Mouse (Mus musculus) left cerebral cortex, postnatal 10 days (tissue): ENCODE measurements around the gene Upp2. TPM values are rescaled to one million over a fixed set of nuclear protein-coding genes. Genes with fewer than 3 reads are reported as not detected.

Source experiments
- DNase-seq, 2 experiments: peaks; one replicate each; pipeline ENCODE4 v3.0.0; 2021 to 2022; ENCODE audit warnings: low spot score in 2 of 2, mixed read lengths in 1 of 2; ENCODE audit errors: extremely low spot score in 1 of 2
- intact Hi-C: fragments of 180-260 bp; cut with DNase I; formaldehyde crosslinking; loops from one replicate; pipeline ENCODE4 v1.15.1; 2025
- total RNA-seq, 2 experiments: library from RNA; stranded (reverse); gene quantifications; 2 replicates each; pipeline ENCODE4 v1.2.3; 2021

Upp2 gene
- total RNA-seq, 2 experiments from 2014 or later = 16.6 TPM

DNA sequence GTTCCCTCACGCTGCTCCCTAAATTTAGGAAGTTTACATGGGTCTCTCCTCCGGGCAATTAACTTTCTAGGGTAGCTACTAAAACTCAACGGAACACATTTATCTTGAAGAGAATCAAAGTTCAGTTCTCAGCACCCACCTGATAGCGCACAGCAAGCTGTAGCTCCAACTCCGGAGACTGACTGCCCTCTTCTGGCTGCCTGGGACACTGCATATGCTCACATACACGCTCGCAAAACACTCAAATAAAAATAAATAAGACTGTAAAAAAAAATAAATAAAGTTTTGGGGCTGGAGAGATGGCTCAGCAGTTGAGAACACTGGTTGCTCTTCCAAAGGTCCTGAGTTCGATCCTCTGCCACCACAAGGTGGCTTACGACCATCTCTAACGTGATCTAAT is 90.8 kb downstream of the Upp2 start:
- DNase-seq = no peak
- intact Hi-C loops = no loop called here

DNA sequence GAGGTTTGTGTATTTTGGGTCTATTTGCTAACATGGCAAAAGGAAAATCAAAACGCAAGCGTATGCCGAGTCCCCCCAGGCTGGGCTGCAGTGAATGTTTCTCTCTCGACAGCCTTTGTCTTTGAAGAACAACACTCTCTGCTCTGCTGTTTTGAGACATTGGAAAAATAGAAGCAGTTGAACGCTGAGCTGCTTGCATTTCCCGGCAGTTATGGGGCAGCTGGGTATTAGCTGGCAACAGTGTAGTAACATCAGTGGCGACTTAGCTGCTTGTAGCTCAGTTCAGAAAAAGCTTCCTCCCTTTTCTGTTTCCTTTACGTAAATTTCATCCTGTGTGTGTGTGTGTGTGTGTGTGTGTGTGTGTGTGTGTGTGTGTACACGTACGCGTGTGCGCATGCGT is 93.5 kb downstream of the Upp2 start:
- intact Hi-C loops = no loop called here
- no peak for DNase-seq

DNA sequence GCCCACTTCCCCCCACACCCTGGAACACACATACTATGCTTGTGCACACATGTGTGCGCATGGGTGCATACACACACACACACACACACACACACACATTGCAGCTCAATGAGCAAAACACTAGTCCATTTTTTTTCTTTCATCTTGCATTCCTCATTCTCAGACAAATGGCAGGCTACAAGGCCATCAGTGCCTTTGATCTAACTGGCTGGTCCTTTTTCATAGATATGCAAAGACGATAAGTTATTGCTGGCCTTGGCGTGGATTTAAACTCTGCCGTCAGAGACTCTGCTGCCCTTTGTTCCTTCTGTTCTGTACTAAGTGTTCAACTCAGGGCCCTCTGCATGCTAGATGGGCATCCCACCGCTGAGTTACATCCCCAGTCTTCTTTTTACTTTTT is 94.0 kb downstream of the Upp2 start:
- DNase-seq = no peak
- intact Hi-C loops = no loop called here

DNA sequence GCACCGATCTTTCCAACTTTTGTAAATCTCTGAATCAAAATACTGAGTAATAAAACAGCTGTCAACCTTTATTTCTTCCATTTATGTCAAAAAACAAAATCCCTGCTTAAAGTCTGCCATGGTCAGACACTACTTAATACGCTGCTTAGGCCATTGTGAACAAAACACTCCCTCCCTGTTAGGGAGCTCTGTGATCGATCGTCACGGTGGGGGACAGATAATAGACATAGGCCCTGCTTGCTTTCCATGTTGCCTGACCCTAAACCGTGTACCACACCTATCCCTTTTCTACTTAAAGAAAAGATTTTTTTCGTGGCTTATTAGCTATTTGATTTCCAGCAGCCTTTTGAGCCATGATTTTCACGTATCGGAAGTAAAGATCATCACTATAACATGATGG is 95.6 kb downstream of the Upp2 start:
- intact Hi-C loops = no loop called here
- no peak for DNase-seq

DNA sequence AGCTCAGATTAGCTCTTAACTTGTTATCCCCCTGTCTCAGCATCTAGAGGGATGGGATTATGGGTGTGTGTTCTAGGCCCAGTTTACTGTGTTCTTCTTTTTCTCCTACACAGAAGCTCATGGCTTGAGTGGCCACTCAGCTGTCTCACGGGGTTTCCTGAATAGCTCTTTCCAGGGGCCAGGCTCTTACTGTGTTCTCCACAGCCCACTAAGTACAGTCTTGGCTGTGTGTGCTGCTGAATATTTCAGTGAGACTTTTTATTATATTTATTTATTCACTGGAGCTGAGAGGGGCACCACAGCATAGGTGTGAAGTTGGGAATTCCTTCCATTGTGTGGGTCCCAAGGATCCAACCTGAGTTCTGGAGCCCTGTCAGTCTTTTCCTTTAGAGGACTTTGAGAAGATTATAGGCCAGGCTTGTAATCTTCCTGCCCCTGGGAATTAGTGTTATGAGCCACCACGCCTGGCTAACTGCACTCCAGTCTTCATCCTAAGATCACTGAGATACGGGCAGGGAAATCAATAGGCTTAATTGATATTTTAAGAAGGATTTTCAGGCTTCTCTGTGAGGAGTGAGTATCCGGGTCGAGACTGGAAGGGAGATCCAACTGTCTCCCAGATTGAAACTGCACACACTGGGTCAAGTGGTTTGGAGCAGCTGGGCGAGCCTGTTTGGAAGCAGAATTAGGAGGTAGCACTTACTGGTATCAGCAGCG is 96.5 kb downstream of the Upp2 start:
- no peak for DNase-seq
- intact Hi-C loops = no loop called here

DNA sequence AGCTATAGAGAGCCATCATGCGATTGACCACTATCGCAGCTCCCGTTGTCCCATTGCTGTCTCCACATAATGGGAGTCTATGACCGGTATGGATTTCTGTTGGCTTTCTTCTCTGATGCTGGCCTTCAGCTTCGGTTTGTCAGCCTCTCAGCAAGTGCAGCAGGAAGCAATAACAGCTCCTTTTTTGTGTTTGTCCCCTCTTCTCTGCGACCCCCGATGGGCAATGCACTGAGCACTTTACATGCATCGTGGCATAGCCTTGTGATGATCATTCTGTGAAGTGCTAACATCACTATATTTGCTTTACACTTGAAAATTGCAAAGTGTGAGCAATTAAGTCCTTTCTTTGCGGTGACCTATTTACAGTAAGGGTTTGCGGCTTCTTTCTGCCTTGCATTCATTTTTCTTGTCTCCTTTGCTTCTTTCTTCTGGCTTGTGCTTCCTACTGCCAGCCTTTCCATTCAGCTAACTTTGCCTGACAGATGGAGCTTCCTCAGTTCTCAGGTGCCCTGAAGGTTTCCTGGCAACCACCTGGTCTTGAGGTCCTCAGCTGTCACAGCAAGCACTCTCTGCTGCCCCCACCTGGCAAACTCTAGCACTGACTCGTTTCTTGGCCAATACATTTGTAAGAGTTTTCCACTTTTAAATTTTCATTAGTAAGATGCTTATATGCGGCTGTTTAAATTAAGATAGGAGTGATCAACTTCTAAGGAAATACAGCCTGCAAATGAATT is 98.2 kb downstream of the Upp2 start:
- intact Hi-C loops = loop anchor here (5.0 kb wide), 2 partner anchors 98 to 468 kb away; partner anchors contain the start of genes Acvr1, Cytip and Upp2
- peak; percentile 67 to 75 for DNase-seq

DNA sequence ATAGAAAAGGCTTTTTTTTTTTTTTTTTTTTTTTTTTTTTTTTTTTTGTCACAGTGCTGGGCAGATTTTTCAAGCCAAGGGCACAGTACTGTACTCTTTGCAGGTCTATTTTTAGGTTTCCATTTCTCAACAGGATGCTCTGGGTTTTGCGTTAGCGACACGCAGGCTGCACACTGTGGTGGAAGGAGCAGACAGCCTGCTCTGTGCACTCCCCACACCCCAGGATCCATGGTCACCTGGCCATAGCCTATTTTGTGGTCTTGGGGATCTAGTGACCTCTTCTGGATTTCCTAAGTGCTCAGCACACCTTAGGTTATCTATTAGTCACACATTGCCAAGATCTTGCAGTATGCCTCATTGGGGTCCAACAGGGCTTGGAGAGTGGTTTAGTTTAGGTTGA is 100.2 kb downstream of the Upp2 start:
- intact Hi-C loops = loop anchor here (1.0 to 5.0 kb wide), 4 partner anchors 100 to 638 kb away; partner anchors contain the start of genes Acvr1, Cytip and Upp2
- DNase-seq = no peak

DNA sequence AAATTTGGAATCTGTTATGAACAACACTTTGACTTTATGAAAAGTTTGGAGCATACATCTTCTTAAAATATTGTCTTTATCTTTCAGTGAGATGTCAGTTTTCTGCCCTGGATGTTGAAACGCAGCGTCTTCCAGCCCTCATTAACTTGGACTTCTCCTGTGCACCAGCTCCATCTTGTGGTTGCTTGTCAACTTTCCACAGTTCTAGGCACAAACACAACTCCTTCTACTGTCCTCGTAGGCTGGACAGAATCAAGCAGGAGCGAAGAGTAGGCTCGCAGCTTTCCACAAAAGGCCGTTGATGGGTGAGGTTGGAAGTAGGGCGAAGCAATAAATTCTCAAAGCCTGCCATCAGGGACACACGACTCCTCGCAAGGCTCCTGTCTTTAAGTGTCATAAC is 100.9 kb downstream of the Upp2 start:
- DNase-seq = peak; percentile 57 to 73
- intact Hi-C loops = loop anchor here (1.0 to 5.0 kb wide), 4 partner anchors 101 to 639 kb away; partner anchors contain the start of genes Acvr1, Cytip and Upp2

DNA sequence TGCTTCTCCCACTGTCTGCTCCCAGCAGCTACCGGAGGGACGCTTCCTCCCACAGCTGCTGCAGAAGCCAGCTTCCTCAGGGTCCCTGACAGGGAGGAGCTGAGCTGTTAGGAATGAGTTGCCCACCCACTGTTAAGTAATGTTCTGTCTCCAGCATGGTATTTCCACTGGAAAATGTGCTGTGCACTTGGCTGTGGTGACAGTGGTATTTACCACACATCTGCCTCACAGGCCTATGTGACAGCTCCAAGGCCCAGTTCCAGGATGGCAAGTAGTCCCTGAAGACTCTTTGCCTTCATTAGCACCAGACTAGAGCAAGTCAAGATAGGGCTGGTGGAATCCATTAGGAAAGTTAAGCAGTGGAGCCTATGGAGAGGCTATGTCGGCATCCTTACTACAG is 102.0 kb downstream of the Upp2 start:
- intact Hi-C loops = loop anchor here (5.0 kb wide), 2 partner anchors 102 to 472 kb away; partner anchors contain the start of genes Acvr1, Cytip and Upp2
- DNase-seq = no peak

DNA sequence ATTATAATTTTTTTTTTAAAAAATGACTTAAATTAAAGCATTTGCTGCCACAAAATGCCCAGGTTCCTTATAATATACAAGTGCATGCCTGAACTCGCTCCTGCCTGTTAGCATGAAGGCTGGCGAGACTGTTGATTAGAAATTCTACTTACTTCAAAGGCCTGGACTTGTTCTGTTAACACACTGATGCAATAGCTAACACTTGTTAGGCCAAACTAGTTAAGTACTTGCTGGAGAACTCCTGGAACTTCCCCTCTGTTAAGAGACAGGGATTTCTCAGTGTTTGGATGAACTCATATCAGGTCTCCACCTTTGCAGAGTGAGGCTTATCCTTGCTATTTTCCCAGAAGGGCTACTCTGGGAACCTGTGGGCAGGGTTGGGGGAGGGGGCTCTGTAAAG is 105.4 kb downstream of the Upp2 start:
- no peak for DNase-seq
- intact Hi-C loops = no loop called here

DNA sequence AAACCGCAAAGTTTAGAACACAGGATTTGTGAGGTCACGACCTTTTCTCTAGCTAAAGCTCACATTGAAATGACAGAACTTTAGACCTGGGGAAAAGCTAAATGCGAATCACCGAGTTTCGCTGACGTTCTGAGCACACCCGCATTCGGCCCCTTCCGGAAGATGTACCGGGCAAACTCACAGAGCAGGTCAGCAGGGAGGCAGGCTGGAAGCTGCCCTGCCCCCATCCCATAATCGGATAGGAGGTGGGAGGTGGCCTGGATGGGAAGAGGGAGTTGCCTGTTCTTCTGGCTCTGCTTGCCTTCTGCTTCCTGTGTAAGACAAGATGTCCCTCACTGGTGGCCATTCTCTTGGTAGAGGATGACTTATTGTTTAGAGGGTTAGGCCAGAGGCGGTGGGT is 112.9 kb downstream of the Upp2 start:
- intact Hi-C loops = loop anchor here (5.0 kb wide), 1 partner anchor 757 kb away; no protein-coding TSS in a partner anchor
- DNase-seq = peak in 1 of 2 experiments; percentile 31

DNA sequence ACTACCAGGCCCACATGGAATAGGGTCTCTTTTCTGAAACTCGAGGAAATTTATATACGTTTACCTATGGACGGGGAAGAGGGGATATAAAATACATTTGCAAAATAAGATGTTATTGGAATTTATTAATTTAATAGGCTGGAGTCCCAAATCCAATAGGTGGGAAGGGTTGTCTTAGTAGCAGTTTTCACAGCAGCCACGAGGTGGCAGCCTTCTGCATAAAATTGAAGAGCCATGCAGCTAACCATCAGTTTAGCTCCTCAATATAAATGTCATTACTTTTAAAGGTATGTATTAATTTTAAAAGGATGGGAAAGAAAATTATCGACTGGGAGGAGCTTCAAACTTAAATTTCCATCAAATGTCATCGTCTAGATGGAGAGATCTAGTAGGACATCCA is 113.7 kb downstream of the Upp2 start:
- intact Hi-C loops = loop anchor here (5.0 kb wide), 1 partner anchor 757 kb away; no protein-coding TSS in a partner anchor
- peak; percentile 49 to 63 for DNase-seq

DNA sequence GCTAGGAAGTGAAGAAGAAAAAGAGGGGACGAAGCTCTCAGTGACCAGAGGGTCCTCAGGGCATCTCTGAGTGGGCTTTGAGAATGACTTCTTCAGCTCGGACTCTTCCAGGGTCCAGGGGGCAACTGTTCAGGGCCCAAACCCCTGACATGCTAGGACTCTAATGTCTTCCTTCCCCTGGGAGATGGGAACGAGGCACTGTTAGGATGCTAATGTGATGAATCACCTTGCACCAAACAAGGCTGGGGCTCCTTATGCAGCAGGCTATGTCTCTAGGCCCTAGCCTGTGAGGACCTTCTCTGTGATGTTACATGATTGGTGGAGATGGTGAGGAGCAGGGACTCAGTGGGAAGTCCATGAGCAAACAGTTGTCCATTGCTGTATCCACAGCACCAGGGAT is 114.3 kb downstream of the Upp2 start:
- DNase-seq = no peak
- intact Hi-C loops = loop anchor here (5.0 kb wide), 1 partner anchor 756 kb away; no protein-coding TSS in a partner anchor

DNA sequence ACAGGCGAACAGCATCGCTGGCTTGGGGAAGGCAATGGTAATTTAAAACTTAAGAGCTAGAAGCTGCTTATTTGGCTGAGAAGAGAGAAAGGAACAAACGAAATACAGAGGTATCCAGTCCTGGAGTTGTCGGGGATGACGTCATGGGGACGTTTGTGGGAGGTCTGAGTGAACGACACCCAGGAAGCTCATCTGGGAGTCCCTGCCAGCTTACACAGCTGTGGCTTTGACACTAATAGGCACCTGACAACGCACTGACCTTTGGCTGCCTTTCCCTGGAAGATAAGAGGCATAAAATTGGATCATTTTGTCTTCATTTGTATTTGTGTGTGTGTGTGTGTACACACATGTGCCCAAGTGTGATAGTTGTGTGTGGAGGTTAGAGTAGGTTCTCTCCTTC is 130.4 kb downstream of the Upp2 start:
- intact Hi-C loops = no loop called here

DNA sequence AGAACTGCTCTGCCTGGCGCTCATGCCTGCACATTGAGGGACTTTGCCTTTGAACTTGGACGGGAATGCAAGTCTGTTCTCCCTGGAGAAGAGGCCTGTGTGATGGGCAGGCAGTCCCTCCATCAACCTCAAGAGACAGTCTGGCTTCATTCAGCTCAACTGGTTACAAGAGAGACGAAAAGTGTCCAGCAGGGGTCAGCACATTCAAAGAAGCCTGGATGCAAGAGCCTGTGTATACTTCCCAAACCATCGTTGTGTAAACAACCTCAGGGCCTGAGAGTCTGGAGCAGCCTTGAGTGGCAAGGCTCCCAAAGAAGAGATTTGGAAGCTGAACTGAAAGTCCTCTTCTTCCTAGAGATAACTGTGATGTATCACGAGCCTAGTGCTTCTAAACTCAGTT is 132.8 kb downstream of the Upp2 start:
- DNase-seq = peak; percentile 56 to 83
- intact Hi-C loops = loop anchor here (10.0 kb wide), 1 partner anchor 725 kb away; no protein-coding TSS in a partner anchor

More for the DNA sequence above, 130.4 kb downstream of the Upp2 start:
- no peak for DNase-seq

DNA sequence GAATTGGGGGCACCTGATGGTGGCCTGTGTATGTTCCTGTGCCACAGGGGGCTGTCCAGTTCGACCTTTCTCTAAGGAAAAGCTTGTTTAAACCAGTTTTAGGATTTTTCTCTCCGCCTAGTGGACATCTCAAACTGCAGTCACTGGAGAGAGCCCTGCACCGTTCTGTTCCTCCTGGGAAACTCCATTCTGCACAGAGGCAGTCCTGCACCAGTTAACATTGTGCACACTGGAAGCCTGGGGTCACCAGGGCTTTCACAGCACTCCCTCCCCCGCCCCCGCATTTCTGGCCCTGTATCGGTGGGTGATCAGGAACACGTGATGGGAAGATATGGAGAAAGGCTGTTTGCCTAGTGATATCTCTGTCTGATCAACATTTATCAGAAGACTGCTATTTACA is 133.3 kb downstream of the Upp2 start:
- DNase-seq = no peak
- intact Hi-C loops = loop anchor here (10.0 kb wide), 1 partner anchor 724 kb away; no protein-coding TSS in a partner anchor

DNA sequence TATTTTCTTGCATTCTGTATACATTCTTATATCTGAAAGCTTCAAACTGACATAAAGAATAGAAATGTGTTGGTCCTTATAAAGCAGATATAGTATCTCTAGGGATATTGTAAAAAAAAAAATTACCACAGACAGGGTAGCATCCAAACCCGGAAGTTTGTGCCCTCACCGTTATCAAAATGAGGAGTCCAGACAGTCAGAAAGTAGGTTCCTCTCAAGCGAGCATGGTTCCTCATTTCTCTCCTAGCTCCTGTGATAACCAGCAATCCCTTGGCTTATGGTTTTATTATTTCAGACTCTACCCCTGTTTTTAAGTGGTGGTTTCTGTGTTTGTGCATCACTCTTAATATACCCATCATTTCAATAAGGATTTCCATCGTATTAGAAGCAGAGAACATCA is 134.5 kb downstream of the Upp2 start:
- no peak for DNase-seq
- intact Hi-C loops = loop anchor here (10.0 kb wide), 1 partner anchor 723 kb away; no protein-coding TSS in a partner anchor

DNA sequence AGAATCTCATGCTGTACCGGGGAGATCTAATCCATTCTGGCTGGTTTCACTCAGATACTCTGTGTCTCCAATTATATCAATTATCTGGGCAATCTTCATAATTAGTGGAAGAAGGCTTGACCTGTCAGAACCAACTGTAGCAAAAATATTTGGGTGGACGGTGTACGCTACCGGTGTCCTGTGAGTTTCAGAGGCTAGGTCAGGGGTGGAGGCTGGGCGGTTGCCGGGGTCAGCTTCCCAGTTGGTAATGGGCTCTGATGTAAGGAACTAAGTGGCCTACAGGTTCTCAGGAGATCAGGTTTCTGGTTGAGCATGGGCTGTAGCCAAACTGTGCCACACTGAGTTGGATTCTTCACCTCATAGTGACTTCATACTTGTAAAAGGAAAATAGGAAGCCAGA is 136.1 kb downstream of the Upp2 start:
- DNase-seq = no peak
- intact Hi-C loops = loop anchor here (10.0 kb wide), 1 partner anchor 722 kb away; no protein-coding TSS in a partner anchor

DNA sequence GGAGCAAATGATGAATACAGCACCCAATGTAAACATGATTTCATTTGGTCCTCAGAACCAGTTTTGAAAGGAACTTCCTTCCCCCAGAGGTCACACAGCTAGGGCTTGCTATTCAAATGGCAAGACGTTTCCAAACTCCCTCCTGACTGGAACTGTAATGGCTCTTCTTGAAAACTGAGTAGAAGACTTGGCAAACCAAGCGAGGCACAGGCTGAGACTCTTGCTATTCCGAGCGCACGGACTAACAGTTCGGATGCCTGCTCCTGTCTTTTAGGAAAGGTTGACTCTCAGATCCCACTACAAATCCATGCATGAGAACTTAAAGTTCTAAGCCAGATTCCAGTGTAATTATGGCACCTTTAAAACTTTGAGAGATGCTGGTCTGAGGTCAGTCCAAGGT is 136.5 kb downstream of the Upp2 start:
- intact Hi-C loops = loop anchor here (10.0 kb wide), 1 partner anchor 721 kb away; no protein-coding TSS in a partner anchor
- no peak for DNase-seq
